Mouse (Mus musculus) heart, postnatal 10 days (tissue): ENCODE results near the gene Trp53i13. TPM values are rescaled to one million over a fixed set of nuclear protein-coding genes. Genes with fewer than 3 reads are reported as not detected.
A peak's percentile ranks its signal among the peaks of the same experiment; 100 is the strongest.

Source experiments
- DNase-seq, 2 experiments: peaks; one replicate each; pipeline ENCODE4 v3.0.0; 2021
- intact Hi-C: fragments of 180-260 bp; cut with DNase I; formaldehyde crosslinking; loops from one replicate; pipeline ENCODE4 v1.15.1; 2025
- total RNA-seq, 2 experiments: library from RNA; stranded (reverse); gene quantifications; 2 replicates each; pipeline ENCODE4 v1.2.3; 2021

Trp53i13 gene
- total RNA-seq, 2 experiments from 2014 or later, result 11.8 to 12.9 TPM

DNA sequence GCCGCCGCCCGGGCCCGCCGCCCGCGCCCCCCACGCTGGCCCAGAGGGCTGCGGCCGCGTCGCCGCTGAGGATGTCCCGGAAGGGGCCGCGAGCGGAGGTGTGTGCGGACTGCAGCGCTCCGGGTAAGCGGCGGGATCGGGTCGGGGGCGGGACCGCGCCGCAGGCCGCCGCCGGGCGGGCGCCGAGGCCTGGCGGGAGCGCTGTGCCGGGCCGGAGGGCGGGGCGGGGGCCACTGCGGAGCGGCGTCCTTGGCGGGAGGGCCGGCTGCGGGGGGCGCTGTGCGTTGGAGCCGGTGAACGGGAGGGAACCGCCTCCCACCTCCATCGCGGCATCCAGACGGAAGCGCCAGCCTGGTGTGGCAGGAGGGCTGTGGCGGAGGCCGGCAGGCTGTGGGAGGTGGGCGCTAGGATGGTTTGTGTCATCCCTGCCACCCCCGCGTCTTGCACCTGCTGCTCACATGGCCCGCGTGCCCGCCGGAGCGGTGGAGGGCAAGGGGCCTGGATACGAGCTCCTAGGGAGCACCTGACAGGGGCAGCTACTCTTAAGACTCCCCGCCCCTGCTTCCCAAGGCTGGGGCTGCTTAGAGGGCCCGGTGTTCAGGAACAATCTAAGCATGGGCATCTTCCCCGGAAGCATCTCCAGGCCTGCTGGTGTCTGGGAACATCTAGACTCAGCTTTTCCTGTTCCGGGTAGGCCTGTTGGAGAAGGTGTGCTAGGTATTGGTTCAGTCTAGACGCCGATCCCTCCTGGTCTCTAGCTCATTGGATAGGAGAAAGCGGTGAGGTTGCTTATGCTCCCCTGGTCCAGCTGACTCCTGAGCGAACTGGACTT lies 22.1 kb downstream of the Trp53i13 start, which contains the start of gene Git1:
Gene Git1 (plus strand): TSS at position 51 of the 832 bp plus-strand sequence.
- peak; percentile 53 to 62 for DNase-seq
- intact Hi-C loops, result loop anchor here (10.0 kb wide), 1 partner anchor 301 kb away; no protein-coding TSS in a partner anchor

DNA sequence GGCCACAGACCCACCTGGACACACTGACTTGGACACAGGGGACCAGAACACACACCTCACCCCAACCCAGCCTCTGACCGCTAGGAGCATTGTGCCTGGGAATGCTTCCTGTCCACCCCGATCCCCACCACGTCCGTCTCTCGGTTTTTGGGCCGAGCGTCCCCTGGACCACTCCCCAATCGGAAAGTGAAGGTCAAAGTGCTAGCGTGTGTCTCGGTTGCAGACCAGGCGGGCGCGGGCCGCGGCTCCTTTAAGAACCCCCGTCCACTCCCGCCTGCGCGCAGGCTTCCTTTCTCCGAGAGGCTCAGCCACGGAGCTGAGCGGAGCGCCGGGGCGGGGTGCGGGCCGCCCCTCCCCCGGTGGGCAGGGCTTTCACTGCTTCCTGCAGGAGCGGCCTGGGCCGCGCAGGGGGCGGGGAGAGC lies 22.9 kb downstream of the Trp53i13 start:
- DNase-seq, result peak; percentile 94 to 95
- intact Hi-C loops, result loop anchor here (10.0 kb wide), 1 partner anchor 302 kb away; no protein-coding TSS in a partner anchor

DNA sequence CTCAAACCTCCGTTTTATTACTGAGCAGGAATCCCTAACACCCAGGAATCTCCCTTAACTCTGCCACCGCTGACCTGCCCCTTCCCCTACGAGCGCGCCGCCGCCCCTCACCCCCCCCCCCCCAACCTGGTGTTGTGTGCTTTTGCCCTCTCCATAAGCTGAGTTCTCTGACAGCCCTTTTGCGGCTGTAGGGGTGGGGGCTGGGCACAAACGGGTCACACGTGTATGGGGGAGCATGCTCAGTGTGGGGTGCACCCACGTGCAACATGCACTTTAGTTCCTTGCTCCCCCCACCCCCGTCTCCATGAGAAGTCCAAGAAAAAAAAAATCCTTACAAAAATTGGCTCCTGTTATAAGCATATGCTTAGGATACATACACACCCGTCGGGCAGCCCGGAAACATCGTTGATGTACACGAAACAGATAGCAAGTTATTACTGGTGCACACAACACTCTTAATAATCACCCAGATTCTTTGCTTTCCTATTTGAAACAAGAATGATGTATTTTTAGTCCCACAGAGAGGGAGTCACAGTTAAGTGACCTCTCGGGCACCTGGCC lies 23.4 kb downstream of the Trp53i13 start:
- intact Hi-C loops, result loop anchor here (10.0 kb wide), 1 partner anchor 302 kb away; no protein-coding TSS in a partner anchor
- no peak for DNase-seq

DNA sequence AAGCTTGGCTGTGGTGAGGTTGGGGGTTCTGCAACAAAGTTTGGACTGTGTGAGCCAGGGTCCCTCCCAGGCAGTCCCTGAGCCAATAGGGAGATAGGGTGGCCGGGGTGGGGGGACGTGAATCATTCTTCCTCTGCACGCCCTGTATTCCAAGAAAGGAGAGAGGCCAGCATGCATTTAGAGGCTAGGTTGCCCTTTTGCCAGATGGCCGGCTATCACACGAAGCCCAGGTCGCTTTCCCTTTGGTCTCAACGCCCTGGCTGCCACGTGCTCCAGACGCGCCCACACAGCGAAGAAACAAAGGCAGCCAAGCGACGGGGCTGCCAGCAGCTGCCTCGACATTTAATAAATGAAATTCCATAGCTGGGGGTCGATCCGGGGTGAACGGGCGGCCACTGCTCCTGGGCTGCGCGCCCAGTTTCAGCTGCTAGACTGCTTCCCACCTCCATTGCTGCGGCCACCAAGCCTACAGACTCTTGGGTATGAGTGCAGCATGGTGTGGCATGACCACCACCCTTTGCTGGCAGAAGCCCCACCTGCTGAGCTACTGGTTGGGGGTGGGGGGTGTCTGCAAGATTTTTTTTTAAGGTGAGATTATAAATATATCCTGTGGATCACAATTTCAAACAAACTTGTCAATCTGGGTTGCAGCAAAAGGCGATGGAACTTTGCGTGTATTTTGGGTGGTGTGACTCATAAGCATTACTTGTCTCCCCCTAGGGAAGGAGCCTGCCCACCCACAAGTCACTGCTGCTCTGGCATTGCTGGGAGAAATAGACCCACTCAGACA lies 24.1 kb downstream of the Trp53i13 start:
- peak; percentile 84 to 87 for DNase-seq
- intact Hi-C loops, result loop anchor here (1.0 to 10.0 kb wide), 3 partner anchors 10 to 303 kb away; no protein-coding TSS in a partner anchor

DNA sequence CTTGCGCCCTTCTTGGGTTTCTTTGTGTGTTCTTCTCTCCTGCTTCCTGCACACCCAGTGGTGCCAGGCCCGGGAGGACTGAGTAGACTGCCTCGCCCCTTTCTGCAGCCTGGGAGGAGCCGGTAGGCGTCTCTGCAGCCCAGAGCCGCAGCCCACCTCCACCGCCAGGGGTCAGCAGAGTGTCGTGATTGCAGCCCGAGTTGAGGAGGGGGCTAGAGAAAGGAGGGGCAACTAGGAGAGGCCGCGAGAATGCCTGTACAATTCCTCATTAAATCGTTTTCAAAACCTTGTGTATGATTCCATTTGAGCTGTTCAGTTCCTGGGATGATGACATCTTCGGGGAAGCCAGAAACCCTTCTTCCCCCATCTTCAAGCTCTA lies 24.7 kb downstream of the Trp53i13 start:
- intact Hi-C loops, result loop anchor here (1.0 to 10.0 kb wide), 3 partner anchors 10 to 304 kb away; no protein-coding TSS in a partner anchor
- DNase-seq, result peak; percentile 94 to 95

DNA sequence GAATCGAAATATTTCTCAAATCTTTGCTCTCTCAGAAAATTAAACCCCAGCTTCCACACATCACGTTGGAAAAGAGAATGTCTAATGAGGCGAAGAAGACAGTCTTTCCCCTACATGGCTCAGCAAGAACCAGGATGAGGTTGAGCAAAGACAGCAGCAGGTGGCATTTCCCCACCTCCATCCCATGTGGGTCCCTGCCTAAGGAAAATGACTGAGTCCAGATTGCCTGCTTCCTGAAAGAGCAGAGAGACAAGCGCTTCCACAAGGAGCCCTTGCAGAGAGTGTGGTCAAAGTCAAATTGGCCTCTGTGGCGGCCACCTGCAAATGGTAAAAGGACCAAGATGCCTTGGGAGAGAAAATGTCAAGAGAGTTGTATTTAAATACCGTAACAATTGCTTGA lies 25.3 kb downstream of the Trp53i13 start:
- no peak for DNase-seq
- intact Hi-C loops, result loop anchor here (10.0 kb wide), 1 partner anchor 304 kb away; no protein-coding TSS in a partner anchor

DNA sequence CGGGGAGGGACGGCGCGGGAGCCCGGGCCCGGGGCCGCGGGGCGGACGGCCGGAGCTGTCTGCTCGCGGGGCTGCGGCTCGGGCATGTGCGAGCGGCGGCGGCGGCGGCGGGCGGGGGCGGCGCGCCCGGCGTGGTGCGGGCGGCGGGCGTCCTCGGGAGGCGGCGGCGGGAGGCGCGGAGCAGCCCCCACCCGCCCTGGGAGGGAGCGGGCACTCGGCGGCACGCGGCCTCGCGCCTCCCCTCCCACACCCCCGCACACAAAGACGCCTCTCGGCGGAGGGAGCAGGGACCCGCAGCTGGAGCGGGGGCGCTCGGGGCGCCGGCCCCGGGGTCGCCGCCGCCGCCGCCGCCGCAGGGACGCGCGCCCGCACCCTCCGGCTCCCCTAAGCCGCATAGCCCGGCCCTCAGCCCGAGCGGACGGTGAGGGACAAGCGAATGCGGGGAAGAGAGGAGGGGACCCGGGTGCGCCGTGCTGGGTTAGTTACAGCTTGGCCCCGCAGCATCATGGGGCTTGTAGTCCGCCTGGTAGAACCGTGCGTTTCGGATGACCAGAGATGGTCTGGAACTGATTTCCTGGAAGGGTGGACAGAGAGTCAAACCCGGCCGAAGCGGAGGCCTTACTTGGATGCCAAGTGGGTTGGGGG lies 26.1 kb downstream of the Trp53i13 start, which contains the start of gene Ankrd13b:
Gene Ankrd13b (minus strand): TSS at position 88 of the 645 bp plus-strand sequence.
- DNase-seq, result peak; percentile 79 to 83
- intact Hi-C loops, result loop anchor here (10.0 kb wide), 1 partner anchor 305 kb away; no protein-coding TSS in a partner anchor

DNA sequence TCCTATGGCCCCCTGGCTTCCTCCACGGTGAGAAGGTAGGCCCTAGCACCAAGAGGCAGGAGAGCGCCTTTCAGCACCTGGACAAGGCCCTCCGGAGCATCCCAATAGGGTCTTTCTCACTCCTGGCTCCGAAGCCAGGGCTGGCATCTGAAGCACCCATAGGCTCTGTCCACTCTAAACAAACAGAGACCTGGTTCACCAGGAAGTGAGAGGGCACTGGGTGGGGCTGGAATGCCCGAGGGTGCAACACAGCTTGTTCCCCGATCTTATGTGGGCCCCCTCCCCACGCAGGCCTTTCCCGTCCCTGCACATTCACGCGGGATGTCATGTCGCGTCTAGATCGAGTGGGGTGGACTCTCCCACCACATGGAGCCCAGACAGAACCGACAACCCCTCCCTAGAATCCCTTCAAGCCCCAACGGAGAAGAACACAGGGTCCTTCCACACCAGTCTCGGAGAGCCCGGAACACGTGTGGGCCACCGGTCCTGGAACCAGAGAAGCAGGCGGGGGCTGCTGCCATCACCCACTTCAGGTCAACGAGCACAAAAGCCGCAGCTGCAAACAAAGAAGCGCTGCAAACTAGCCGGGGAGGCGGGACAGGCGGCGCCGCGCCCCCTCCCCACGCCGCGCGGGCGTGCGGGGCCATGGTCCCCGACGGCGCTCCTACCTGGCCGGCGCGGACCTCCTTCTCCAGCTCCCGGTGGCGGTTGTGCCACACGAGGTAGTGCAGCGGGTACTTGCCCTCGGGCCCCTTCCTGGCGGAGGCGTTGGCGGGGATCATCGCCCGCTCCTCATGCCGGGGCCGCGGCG lies 26.8 kb downstream of the Trp53i13 start:
- intact Hi-C loops, result no loop called here
- no peak for DNase-seq

DNA sequence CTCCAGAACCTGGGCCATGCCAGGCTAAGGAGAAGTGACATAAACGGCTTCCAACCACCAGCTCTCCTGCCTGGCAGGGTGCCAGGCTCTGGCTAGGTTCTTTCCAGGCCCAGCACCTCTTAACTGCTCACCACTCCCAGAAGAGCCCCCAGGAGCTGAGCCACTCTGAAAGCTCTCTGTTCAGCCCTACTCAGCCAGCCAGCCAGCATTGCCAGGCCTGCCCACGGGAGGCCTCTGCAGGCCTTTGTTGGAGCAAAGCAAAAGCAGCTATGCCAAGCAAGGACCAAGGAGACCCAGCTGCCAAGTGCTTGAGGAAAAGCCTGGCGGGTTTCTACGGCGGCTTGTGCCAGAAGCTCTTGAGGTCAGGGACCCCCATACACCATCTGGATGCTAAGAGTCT lies 29.0 kb downstream of the Trp53i13 start:
- intact Hi-C loops, result loop anchor here (2.0 kb wide), 1 partner anchor 22 kb away; no protein-coding TSS in a partner anchor
- no peak for DNase-seq

DNA sequence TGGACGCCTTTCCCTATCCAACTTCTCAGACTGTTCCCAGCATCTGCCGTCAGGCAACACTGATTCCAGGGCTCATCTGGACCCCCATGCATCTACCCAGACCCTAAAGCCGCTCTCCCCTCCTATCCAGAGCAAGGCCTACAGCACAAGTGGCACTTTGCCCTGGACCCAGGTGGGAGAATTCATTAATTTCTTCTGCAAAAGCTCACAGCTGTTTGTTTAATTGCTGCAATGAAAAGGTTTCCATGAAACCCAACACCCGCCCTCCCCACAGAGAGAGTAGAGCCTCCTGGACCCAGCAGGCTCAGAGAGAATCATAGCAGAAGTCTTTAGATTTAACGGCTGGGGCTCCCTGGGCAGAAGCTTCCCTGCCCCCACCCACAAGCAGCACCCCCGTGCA lies 30.6 kb downstream of the Trp53i13 start:
- no peak for DNase-seq
- intact Hi-C loops, result no loop called here

DNA sequence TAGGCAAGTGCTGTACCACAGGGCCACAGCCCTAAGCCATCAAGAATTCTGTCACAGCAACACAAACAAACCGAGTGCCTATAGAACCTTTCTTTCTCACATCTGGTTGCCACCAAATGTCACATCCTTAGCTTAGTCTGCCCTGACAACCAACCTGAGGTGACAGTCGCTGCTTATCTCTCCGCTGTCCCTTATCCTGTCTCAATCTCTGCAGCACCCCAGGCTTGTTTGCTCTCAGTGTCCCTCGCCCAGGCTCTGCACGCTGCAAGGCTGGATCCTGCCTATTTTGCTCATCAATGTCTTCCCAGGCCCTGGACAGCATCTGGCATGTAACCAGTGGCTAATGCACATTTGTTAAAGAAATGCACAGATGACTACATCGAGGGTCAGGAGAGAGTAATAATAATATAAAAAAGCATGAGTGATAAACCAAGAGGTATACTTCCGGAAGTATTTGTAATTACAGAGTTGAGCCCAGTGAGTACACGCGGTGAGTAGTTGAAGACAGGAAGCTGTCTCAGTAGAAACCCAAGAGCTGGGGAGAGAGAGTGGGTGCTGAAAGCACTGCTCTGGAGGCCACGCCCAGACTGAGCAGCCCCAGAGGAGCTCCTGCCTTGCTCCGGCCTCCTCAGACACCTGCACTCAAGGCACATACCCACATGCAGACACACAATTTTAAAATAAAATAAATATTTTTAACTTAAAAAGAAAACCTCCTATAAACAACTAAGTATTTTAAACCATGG lies 32.1 kb downstream of the Trp53i13 start:
- no peak for DNase-seq
- intact Hi-C loops, result no loop called here

DNA sequence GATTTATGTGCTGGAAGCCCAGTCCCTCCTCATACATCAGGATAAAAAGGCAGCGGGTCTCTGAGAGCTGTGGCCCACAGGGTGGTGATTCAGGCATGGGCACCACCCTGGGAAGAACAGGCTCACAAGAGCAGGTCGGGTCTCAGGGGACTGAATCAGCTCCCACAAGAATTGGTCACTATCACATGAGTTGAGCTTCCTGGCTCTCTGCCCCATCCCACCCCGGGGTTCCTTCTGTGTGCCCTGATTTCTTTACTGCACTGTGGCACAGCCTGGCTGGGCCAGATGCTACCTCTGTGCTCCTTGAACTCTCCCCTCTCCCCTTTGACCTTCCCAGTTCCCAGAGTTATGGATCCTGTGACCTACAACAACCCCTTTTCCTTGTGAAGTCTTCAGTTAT lies 32.7 kb downstream of the Trp53i13 start:
- DNase-seq, result no peak
- intact Hi-C loops, result no loop called here

DNA sequence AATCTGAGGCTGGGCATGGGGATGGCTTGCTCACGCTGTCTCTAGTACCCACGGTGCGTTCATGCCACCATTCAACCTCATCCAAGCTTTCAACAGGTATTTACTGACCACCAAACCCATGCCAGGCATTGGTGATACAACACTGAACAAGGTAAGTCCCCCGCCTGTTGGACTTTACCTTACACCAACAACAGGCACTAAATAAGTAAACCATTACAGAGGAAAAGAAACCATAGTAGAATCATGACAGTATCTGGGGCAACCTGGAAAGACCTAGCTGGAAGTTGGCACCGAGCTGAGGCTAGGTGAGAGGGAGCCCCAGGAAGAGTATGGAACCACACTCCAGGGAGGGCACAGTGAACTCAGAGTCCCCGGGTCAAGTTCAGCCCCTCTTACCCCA lies 38.9 kb downstream of the Trp53i13 start:
- intact Hi-C loops, result no loop called here
- DNase-seq, result no peak

DNA sequence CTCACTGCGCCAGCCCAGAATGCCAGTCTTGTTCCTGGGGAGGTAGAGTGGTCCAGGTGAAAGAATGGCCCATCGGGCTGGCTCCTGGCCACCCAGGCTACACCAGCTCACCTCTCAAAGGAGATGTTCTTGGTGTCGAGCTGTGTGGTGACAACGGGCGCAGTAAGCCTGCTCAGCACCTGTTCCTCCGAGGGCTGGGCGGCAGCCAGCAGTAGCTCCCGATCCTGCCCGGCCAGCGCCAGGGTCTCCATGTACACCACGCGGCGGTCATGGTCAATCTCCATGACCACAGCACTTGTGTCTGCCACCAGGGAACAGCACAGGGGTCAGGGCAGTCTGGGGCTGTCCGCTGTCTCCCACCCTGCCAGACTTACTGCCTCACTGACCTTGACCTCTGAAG lies 39.6 kb downstream of the Trp53i13 start:
- intact Hi-C loops, result no loop called here
- no peak for DNase-seq

DNA sequence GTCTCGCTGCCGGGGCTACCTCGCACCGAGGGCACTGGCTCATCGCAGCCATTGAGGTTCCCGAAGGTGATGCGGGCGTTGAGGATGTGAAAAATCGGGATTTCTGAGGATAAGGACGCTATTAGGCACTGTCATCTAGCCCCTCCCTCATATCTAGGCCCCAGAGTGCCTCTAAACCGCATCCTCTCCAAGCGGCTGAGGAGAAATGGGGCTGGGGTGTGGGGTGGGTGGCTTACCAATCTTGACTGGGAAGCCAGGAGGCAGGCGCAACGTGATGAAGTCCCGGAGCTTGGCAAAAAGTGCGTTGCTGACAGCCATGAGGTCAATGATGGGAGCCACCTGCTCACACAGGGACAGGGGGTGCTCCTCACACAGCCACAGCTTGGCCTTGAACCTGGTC lies 43.0 kb downstream of the Trp53i13 start:
- no peak for DNase-seq
- intact Hi-C loops, result no loop called here

DNA sequence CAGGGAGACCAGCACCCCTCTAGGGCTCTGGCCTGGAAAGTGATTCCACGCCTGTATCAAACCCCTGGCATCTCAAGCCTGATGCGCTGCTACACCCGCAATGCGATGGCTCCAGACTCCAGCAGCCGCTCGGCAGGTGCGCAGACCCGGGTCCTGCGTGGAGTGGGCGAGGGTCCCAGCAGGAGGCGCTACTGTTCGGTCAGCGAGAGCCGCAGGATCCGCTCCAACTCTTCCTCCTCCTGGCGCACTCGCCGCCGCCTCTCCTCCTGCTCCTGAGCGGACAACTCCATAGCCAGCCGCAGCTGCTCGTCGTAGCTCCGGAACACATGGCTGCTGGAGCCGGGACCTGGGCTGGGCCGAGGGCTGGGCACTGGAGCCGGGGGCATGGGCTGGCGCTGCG lies 44.4 kb downstream of the Trp53i13 start:
- no peak for DNase-seq
- intact Hi-C loops, result no loop called here

DNA sequence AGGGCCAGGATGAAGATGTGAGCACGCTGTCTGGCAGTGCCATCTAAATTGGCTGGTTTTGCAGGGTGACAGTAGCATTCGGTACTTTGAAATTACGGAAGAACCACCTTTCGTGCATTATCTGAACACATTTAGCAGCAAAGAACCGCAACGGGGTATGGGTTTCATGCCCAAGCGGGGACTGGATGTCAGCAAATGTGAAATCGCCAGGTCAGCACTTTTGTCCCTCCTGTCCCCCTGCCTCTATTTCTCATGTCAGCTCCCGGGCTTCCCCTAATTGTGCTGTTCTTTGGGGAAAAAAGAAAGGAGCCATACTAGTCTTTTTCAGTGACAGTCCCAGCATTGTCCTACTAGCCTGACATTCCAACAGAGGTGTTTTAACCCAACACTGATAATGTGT lies 47.4 kb downstream of the Trp53i13 start:
- intact Hi-C loops, result loop anchor here (5.0 kb wide), 2 partner anchors 151 to 251 kb away; partner anchors contain the start of gene Ssh2
- DNase-seq, result no peak

DNA sequence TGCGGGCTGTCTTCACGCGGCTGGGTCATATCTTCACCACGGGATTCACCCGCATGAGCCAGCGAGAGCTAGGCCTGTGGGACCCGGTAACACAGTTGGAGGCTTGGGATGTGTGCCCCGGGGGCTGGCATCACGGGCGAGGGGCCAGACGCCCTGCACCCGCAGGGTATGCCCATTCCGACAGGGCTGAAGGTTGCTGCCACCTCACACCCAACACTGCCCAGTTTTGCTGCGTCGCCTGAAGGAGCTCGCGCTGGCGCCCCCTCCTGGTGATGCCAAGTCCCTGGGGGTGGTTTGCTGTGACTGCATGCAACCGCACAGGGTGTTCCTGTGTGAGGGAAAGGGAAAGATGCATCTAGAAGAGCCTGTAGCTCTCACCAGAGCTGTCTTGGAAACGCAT lies 48.0 kb downstream of the Trp53i13 start:
- peak; percentile 81 to 87 for DNase-seq
- intact Hi-C loops, result loop anchor here (2.0 to 5.0 kb wide), 3 partner anchors 150 to 250 kb away; partner anchors contain the start of gene Ssh2
